Mouse (Mus musculus): ENCODE measurements around the gene Impg2. TPM values are rescaled to one million over a fixed set of nuclear protein-coding genes. Genes with fewer than 3 reads are reported as not detected.

Gene Impg2
- 0.07 and 0.64 TPM in 2 replicates for polyA plus RNA-seq (2015; fragmentation: Nextera tagmentation; extraction: Ambion mirVana)

DNA sequence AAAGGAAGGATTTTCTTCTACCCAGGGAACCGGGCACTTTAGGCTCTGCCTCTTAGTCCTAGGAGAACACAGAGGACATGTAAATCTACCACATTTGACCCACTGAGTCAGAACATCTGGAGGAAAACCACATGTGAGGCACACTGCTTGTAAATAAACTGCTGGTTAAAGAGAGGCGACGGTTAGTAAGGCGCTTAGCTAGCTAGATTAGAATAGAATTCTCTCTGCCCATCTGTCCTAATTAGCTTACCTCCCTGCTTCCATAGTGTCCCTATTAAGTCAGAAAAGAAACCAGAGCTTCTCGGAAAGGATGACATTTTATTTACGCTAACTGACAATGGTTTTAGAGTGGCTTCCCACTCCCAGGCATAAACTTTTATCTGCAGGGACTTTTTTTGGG lies at the start of gene Impg2:
Gene Impg2, plus strand, starts transcription at position 263 of the 400 bp plus-strand sequence.
- H3K27ac ChIP-seq (ENCODE audit: low read length) = no peak within 1 kb of the TSS
- no peaks in the 10 kb centered on the region for H3K27me3 ChIP-seq (ENCODE audit: control insufficient read depth, insufficient read depth, low read length)
- H3K4me3 ChIP-seq (ENCODE audit: low read length) = no peak within 1 kb of the TSS
- ATAC-seq (replicated peaks; ENCODE audit: extremely low read depth, insufficient read depth, low FRiP score) = no peak
- H3K9ac ChIP-seq (ENCODE audit: low read length) = no peak within 1 kb of the TSS
- WGBS = 61% methylated on average over 6 of the region's 6 CpGs
- H3K4me2 ChIP-seq (ENCODE audit: low read depth, low read length) = no peak within 1 kb of the TSS
- no peaks in the 10 kb centered on the region for H3K36me3 ChIP-seq (ENCODE audit: control insufficient read depth, insufficient read depth)
- no peaks in the 10 kb centered on the region for H3K4me1 ChIP-seq (ENCODE audit: control insufficient read depth, insufficient read depth, low read length)
- no peaks in the 10 kb centered on the region for H3K9me3 ChIP-seq (replicated peaks; ENCODE audit: control insufficient read depth, low read length)

GRCm38 (mm10) chr16:56163466-56163865 lies 40.6 kb upstream of the Impg2 start:
- Histone ChIP-seq H3K9ac (ENCODE audit: low read length) (no peak overlapping the region), H3K4me2 (ENCODE audit: low read depth, low read length) (no peak overlapping the region), H3K36me3 (ENCODE audit: control insufficient read depth, insufficient read depth) (0 out of 2 replicates have a peak, but pooled peaks cover 2% of the 10 kb centered on the region), H3K4me3 (ENCODE audit: low read length) (no peak overlapping the region), H3K9me3 (replicated peaks; ENCODE audit: control insufficient read depth, low read length) (no peaks in the 10 kb centered on the region), H3K4me1 (ENCODE audit: control insufficient read depth, insufficient read depth, low read length) (no peaks in the 10 kb centered on the region), H3K27me3 (ENCODE audit: control insufficient read depth, insufficient read depth, low read length) (no peaks in the 10 kb centered on the region), H3K27ac (ENCODE audit: low read length) (no peak overlapping the region)
- 85% methylated on average over 7 of the region's 7 CpGs for WGBS
- no peak for ATAC-seq (replicated peaks; ENCODE audit: extremely low read depth, insufficient read depth, low FRiP score)

- no peaks in the 10 kb centered on the region for H3K4me1 ChIP-seq (ENCODE audit: control insufficient read depth, insufficient read depth, low read length)
- H3K27me3 ChIP-seq (ENCODE audit: control insufficient read depth, insufficient read depth, low read length) = no peaks in the 10 kb centered on the region
- no peak for ATAC-seq (replicated peaks; ENCODE audit: extremely low read depth, insufficient read depth, low FRiP score)
- H3K36me3 ChIP-seq (ENCODE audit: control insufficient read depth, insufficient read depth) = peaks cover 10% of the 10 kb centered on the region
- no peak overlapping the region for H3K27ac ChIP-seq (ENCODE audit: low read length)
- H3K4me3 ChIP-seq (ENCODE audit: low read length) = no peak overlapping the region
- H3K9ac ChIP-seq (ENCODE audit: low read length) = no peak overlapping the region
- no peak overlapping the region for H3K4me2 ChIP-seq (ENCODE audit: low read depth, low read length)
- no peaks in the 10 kb centered on the region for H3K9me3 ChIP-seq (replicated peaks; ENCODE audit: control insufficient read depth, low read length)
Observed at GRCm38 (mm10) chr16:56170247-56170646, 33.9 kb upstream of the Impg2 start.

GRCm38 (mm10) chr16:56175867-56176581 lies 28.1 kb upstream of the Impg2 start:
- no peak overlapping the region for H3K9ac ChIP-seq (ENCODE audit: low read length)
- 63% methylated on average over 8 of the region's 8 CpGs for WGBS
- H3K9me3 ChIP-seq (replicated peaks; ENCODE audit: control insufficient read depth, low read length) = no peaks in the 10 kb centered on the region
- no peaks in the 10 kb centered on the region for H3K4me1 ChIP-seq (ENCODE audit: control insufficient read depth, insufficient read depth, low read length)
- no peak for ATAC-seq (replicated peaks; ENCODE audit: extremely low read depth, insufficient read depth, low FRiP score)
- no peak overlapping the region for H3K4me2 ChIP-seq (ENCODE audit: low read depth, low read length)
- no peaks in the 10 kb centered on the region for H3K27me3 ChIP-seq (ENCODE audit: control insufficient read depth, insufficient read depth, low read length)
- H3K36me3 ChIP-seq (ENCODE audit: control insufficient read depth, insufficient read depth) = peaks cover 17% of the 10 kb centered on the region
- H3K4me3 ChIP-seq (ENCODE audit: low read length) = no peak overlapping the region
- no peak overlapping the region for H3K27ac ChIP-seq (ENCODE audit: low read length)

GRCm38 (mm10) chr16:56186863-56187262 lies 17.2 kb upstream of the Impg2 start:
- WGBS = 59% methylated on average over 4 of the region's 4 CpGs

DNA sequence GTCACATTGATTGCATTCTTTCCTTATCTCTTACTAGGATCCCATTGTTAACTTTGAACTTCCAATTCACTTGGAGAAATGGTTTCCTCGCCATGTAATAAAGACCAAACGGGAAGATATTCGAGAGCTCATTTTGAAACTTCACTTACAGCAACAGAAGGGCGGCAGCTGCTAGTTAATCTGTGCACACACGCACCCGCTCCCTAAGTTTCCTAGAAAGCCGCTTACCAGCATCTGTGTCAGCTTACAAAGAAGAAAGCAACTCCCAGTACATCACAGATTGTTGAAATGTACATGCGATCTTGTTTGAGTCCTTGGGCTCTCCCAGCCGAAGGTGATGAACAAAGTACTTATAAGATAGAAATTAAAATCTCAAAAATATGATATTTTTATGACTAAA lies 15.9 kb upstream of the Impg2 start:
- H3K4me2 ChIP-seq (ENCODE audit: low read depth, low read length) = no peak overlapping the region
- H3K36me3 ChIP-seq (ENCODE audit: control insufficient read depth, insufficient read depth) = peaks cover 17% of the 10 kb centered on the region
- no peak for ATAC-seq (replicated peaks; ENCODE audit: extremely low read depth, insufficient read depth, low FRiP score)
- no peak overlapping the region for H3K27ac ChIP-seq (ENCODE audit: low read length)
- no peak overlapping the region for H3K4me3 ChIP-seq (ENCODE audit: low read length)
- H3K9me3 ChIP-seq (replicated peaks; ENCODE audit: control insufficient read depth, low read length) = peaks cover 3% of the 10 kb centered on the region; the same call in 1 of the 2 replicates
- H3K9ac ChIP-seq (ENCODE audit: low read length) = no peak overlapping the region
- 87% methylated on average over 9 of the region's 9 CpGs for WGBS
- no peaks in the 10 kb centered on the region for H3K27me3 ChIP-seq (ENCODE audit: control insufficient read depth, insufficient read depth, low read length)
- no peaks in the 10 kb centered on the region for H3K4me1 ChIP-seq (ENCODE audit: control insufficient read depth, insufficient read depth, low read length)

More at GRCm38 (mm10) chr16:56186863-56187262, 17.2 kb upstream of the Impg2 start:
- Histone ChIP-seq H3K27me3 (ENCODE audit: control insufficient read depth, insufficient read depth, low read length) (no peaks in the 10 kb centered on the region), H3K9ac (ENCODE audit: low read length) (no peak overlapping the region), H3K9me3 (replicated peaks; ENCODE audit: control insufficient read depth, low read length) (peaks cover 3% of the 10 kb centered on the region; the same call in 1 of the 2 replicates), H3K4me3 (ENCODE audit: low read length) (no peak overlapping the region), H3K27ac (ENCODE audit: low read length) (no peak overlapping the region), H3K4me1 (ENCODE audit: control insufficient read depth, insufficient read depth, low read length) (no peaks in the 10 kb centered on the region), H3K36me3 (ENCODE audit: control insufficient read depth, insufficient read depth) (peaks cover 19% of the 10 kb centered on the region), H3K4me2 (ENCODE audit: low read depth, low read length) (no peak overlapping the region)
- ATAC-seq (replicated peaks; ENCODE audit: extremely low read depth, insufficient read depth, low FRiP score) = no peak

DNA sequence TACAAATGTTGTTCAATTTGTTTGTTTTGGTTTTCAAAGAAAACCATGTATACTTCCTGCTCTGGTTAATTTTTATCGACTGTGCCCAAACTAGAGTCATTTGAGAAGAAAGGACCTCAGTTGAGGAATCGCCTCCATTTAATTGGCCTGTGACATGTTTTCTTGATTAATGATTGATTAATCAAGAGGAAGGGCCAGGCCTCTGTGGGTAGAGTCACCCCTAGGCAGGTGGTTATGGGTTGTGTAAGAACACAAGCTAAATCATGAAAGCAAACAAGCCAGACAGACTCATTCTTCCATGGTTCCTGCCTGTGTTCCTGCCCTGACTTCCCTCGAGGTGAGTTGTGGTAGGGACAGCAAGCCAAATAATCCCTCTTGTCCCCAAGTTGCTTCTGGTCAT lies 8.6 kb downstream of the Impg2 start:
- H3K27ac ChIP-seq (ENCODE audit: low read length) = no peak overlapping the region
- no peak overlapping the region for H3K4me3 ChIP-seq (ENCODE audit: low read length)
- no peak overlapping the region for H3K4me2 ChIP-seq (ENCODE audit: low read depth, low read length)
- ATAC-seq (replicated peaks; ENCODE audit: extremely low read depth, insufficient read depth, low FRiP score) = no peak
- H3K9me3 ChIP-seq (replicated peaks; ENCODE audit: control insufficient read depth, low read length) = no peaks in the 10 kb centered on the region
- no peaks in the 10 kb centered on the region for H3K27me3 ChIP-seq (ENCODE audit: control insufficient read depth, insufficient read depth, low read length)
- no peaks in the 10 kb centered on the region for H3K4me1 ChIP-seq (ENCODE audit: control insufficient read depth, insufficient read depth, low read length)
- no peaks in the 10 kb centered on the region for H3K36me3 ChIP-seq (ENCODE audit: control insufficient read depth, insufficient read depth)
- no peak overlapping the region for H3K9ac ChIP-seq (ENCODE audit: low read length)
- WGBS = 72% methylated on average over 3 of the region's 3 CpGs

- H3K4me1 ChIP-seq (ENCODE audit: control insufficient read depth, insufficient read depth, low read length) = no peaks in the 10 kb centered on the region
- ATAC-seq (replicated peaks; ENCODE audit: extremely low read depth, insufficient read depth, low FRiP score) = no peak
- no peak overlapping the region for H3K4me3 ChIP-seq (ENCODE audit: low read length)
- H3K27ac ChIP-seq (ENCODE audit: low read length) = no peak overlapping the region
- H3K27me3 ChIP-seq (ENCODE audit: control insufficient read depth, insufficient read depth, low read length) = no peaks in the 10 kb centered on the region
- H3K9ac ChIP-seq (ENCODE audit: low read length) = no peak overlapping the region
- no peak overlapping the region for H3K4me2 ChIP-seq (ENCODE audit: low read depth, low read length)
- H3K36me3 ChIP-seq (ENCODE audit: control insufficient read depth, insufficient read depth) = no peaks in the 10 kb centered on the region
- no peaks in the 10 kb centered on the region for H3K9me3 ChIP-seq (replicated peaks; ENCODE audit: control insufficient read depth, low read length)
Observed at GRCm38 (mm10) chr16:56227686-56228085, 23.6 kb downstream of the Impg2 start.

DNA sequence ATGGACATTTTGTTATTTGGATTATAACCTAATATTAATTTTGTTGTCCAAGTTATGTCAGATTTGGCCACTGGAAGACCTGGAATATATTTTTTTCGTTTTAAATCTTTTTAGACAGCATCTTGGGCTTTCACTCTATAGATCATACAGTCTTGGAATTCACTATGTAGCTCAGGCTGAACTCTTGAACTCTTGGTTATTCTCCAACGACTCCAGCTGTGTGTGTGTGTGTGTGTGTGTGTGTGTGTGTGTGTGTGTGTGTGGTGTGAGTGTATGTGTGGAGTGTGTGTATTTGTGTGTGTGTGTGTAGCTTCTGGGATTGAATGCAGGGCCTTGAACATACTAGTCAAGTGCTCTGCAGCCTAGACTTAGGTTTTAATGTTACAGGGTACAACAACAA lies 25.3 kb downstream of the Impg2 start:
- no peak for ATAC-seq (replicated peaks; ENCODE audit: extremely low read depth, insufficient read depth, low FRiP score)
- no peak overlapping the region for H3K4me3 ChIP-seq (ENCODE audit: low read length)
- no peaks in the 10 kb centered on the region for H3K4me1 ChIP-seq (ENCODE audit: control insufficient read depth, insufficient read depth, low read length)
- H3K27ac ChIP-seq (ENCODE audit: low read length) = no peak overlapping the region
- H3K36me3 ChIP-seq (ENCODE audit: control insufficient read depth, insufficient read depth) = no peaks in the 10 kb centered on the region
- no peaks in the 10 kb centered on the region for H3K9me3 ChIP-seq (replicated peaks; ENCODE audit: control insufficient read depth, low read length)
- no peaks in the 10 kb centered on the region for H3K27me3 ChIP-seq (ENCODE audit: control insufficient read depth, insufficient read depth, low read length)
- H3K4me2 ChIP-seq (ENCODE audit: low read depth, low read length) = no peak overlapping the region
- no peak overlapping the region for H3K9ac ChIP-seq (ENCODE audit: low read length)
- 38% methylated on average over 2 of the region's 2 CpGs for WGBS

Measured in heart, embryonic 16.5 days (tissue).